ENCODE assay signal across 8 mouse cellular contexts in genomic region chr4:116807197-116808129, GRCm38 (mm10). TPM values are rescaled to one million over a fixed set of nuclear protein-coding genes. Genes with fewer than 3 reads are reported as not detected.
DNase-seq lines count a peak whose midpoint lies in the region; ATAC-seq and TF ChIP-seq lines count a peak whose summit lies in the region.

Toe1 (minus strand) TSS chr4:116807640.
Mutyh (plus strand) TSS chr4:116807723.

- ATAC-seq in cerebellum, adult (ENCODE audit: insufficient number of reproducible peaks, low FRiP score, low TSS enrichment) = peak; percentile 96
- ATAC-seq in forebrain, embryonic 14.5 days = peak; percentile 98
- ATAC-seq in neural tube, embryonic 15.5 days (ENCODE audit: low FRiP score) = peak; percentile 99

- no peak for TF ChIP-seq EP300 in ES-Bruce4 (IDR thresholded peaks at IDR 0.05; ENCODE audit: insufficient read depth, low read depth, low read length)

- peak; percentile 99 for DNase-seq in forebrain, embryonic 14.5 days (ENCODE audit: low spot score)
- peak; percentile 94 for DNase-seq in heart, postnatal 14 days
- DNase-seq in layer of hippocampus, adult 11-12 months (ENCODE audit: low spot score) = peak; percentile 93
- DNase-seq in lung, adult 18-20 months = peak; percentile 96 to 97
- DNase-seq in testis, postnatal 14 days (ENCODE audit: low spot score) = peak; percentile 97

- WGBS in forebrain, embryonic 14.5 days = under 1% methylated on average over 58 of the region's 58 CpGs
- under 1% methylated on average over 58 of the region's 58 CpGs for WGBS in neural tube, embryonic 15.5 days

- TF ChIP-seq CTCF in ES-Bruce4 (IDR thresholded peaks at IDR 0.05; ENCODE audit: low read depth, low read length) = no peak

- H3K4me2 ChIP-seq in forebrain, embryonic 14.5 days (ENCODE audit: low read length) = peak within 1 kb of the TSS; percentile 68
- peak within 1 kb of the TSS; percentile 76 for H3K4me2 ChIP-seq in neural tube, embryonic 15.5 days

- peak within 1 kb of the TSS; percentile 89 for H3K9ac ChIP-seq in ES-Bruce4 (ENCODE audit: low read depth, poor library complexity, severe bottlenecking)
- peak within 1 kb of the TSS; percentile 82 for H3K9ac ChIP-seq in forebrain, embryonic 14.5 days (ENCODE audit: low read length)
- peak within 1 kb of the TSS; percentile 76 for H3K9ac ChIP-seq in neural tube, embryonic 15.5 days (replicated peaks)

- peaks cover 2% of the 10 kb centered on the region for H3K4me1 ChIP-seq in ES-Bruce4 (ENCODE audit: control insufficient read depth, insufficient read depth, low read length)
- H3K4me1 ChIP-seq in forebrain, embryonic 14.5 days (ENCODE audit: control insufficient read depth, insufficient read depth, low read length) = peaks cover 5% of the 10 kb centered on the region
- peaks cover 17% of the 10 kb centered on the region for H3K4me1 ChIP-seq in neural tube, embryonic 15.5 days

- no peaks in the 10 kb centered on the region for H3K27me3 ChIP-seq in ES-Bruce4 (ENCODE audit: control insufficient read depth, insufficient read depth, low read length, poor library complexity, severe bottlenecking)
- no peaks in the 10 kb centered on the region for H3K27me3 ChIP-seq in forebrain, embryonic 14.5 days (replicated peaks; ENCODE audit: control insufficient read depth, insufficient read depth, low read length)
- no peaks in the 10 kb centered on the region for H3K27me3 ChIP-seq in neural tube, embryonic 15.5 days (replicated peaks)

- H3K27ac ChIP-seq in ES-Bruce4 (ENCODE audit: insufficient read depth, low read length) = peak within 1 kb of the TSS; percentile 40; the same call in 1 of the 2 replicates
- H3K27ac ChIP-seq in forebrain, embryonic 14.5 days (ENCODE audit: low read depth, low read length) = peak within 1 kb of the TSS; percentile 82
- H3K27ac ChIP-seq in neural tube, embryonic 15.5 days (replicated peaks) = peak within 1 kb of the TSS; percentile 93

- intact Hi-C loops in heart, postnatal 14 days (cut with DNase I) = no loop called here

- peak within 1 kb of the TSS; percentile 99 for H3K4me3 ChIP-seq in ES-Bruce4 (ENCODE audit: low read depth, low read length)
- H3K4me3 ChIP-seq in forebrain, embryonic 14.5 days (ENCODE audit: low read depth, low read length) = peak within 1 kb of the TSS; percentile 70
- H3K4me3 ChIP-seq in neural tube, embryonic 15.5 days (replicated peaks) = peak within 1 kb of the TSS; percentile 87

- H3K36me3 ChIP-seq in ES-Bruce4 (ENCODE audit: control insufficient read depth, insufficient read depth, low read length, poor library complexity, severe bottlenecking) = peaks cover 26% of the 10 kb centered on the region
- peaks cover 31% of the 10 kb centered on the region for H3K36me3 ChIP-seq in forebrain, embryonic 14.5 days (ENCODE audit: control insufficient read depth, insufficient read depth, low read length)
- H3K36me3 ChIP-seq in neural tube, embryonic 15.5 days = peaks cover 35% of the 10 kb centered on the region

- peak; percentile 42 for TF ChIP-seq POLR2A in ES-Bruce4 (IDR thresholded peaks at IDR 0.05; ENCODE audit: insufficient read depth, low read length)

- H3K9me3 ChIP-seq in ES-Bruce4 (replicated peaks; ENCODE audit: control insufficient read depth, insufficient read depth, low read length, poor library complexity, severe bottlenecking) = no peaks in the 10 kb centered on the region
- H3K9me3 ChIP-seq in forebrain, embryonic 14.5 days (replicated peaks; ENCODE audit: control insufficient read depth, low read length) = no peaks in the 10 kb centered on the region
- H3K9me3 ChIP-seq in neural tube, embryonic 15.5 days (replicated peaks) = no peaks in the 10 kb centered on the region

RNA-seq across cellular contexts. Expression of gene Toe1, which starts in this region (rescaled TPM):
- 14.9 and 19.2 TPM in 2 replicates for polyA plus RNA-seq in ES-Bruce4 (2011; ENCODE audit: insufficient read depth, insufficient read length, low read depth, missing spikeins)
- 34.0 and 34.5 TPM in 2 replicates for polyA plus RNA-seq in forebrain, embryonic 14.5 days (2014; fragmentation: Nextera tagmentation; extraction: Ambion mirVana)
- 1 to 10 TPM; 8.6 to 9.3 TPM for total RNA-seq in heart, postnatal 14 days (2021)
- polyA plus RNA-seq in neural tube, embryonic 15.5 days (2015; fragmentation: Nextera tagmentation; extraction: Ambion mirVana) = 27.2 and 33.4 TPM in 2 replicates

RNA-seq across cellular contexts. Expression of gene Mutyh, which starts in this region (rescaled TPM):
- polyA plus RNA-seq in ES-Bruce4 (2011; ENCODE audit: insufficient read depth, insufficient read length, low read depth, missing spikeins) = 23.6 and 30.0 TPM in 2 replicates
- 8.0 and 8.9 TPM in 2 replicates for polyA plus RNA-seq in forebrain, embryonic 14.5 days (2014; fragmentation: Nextera tagmentation; extraction: Ambion mirVana)
- under 1 TPM; 0.88 to 0.96 TPM for total RNA-seq in heart, postnatal 14 days (2021)
- 5.6 and 7.5 TPM in 2 replicates for polyA plus RNA-seq in neural tube, embryonic 15.5 days (2015; fragmentation: Nextera tagmentation; extraction: Ambion mirVana)

Comparison
In these comparisons a context has a peak if more than half of its experiments do, and no peak if none do; other contexts are left out.
1. Peak in every context shown above with its lines: DNase-seq, ATAC-seq, H3K4me3 ChIP-seq and H3K27ac ChIP-seq.
2. H3K27ac ChIP-seq: peak in every context shown above with its lines; median percentile 93 in neural tube, embryonic 15.5 days; 82 in forebrain, embryonic 14.5 days; 40 in ES-Bruce4.